Mouse (Mus musculus): ENCODE results near the gene Tmem19.
A peak's percentile ranks its signal among the peaks of the same experiment; 100 is the strongest.

Gene Tmem19

GRCm38 (mm10) chr10:115361840-115362622, at the start of gene Tmem19:
TSS of gene Tmem19 (minus strand) at chr10:115362501.
- DNase-seq (ENCODE audit: low spot score in 2 of 2): peak; percentile 90 to 96

- DNase-seq (ENCODE audit: low spot score in 2 of 2): peak in 1 of 2 experiments; percentile 21
Observed at GRCm38 (mm10) chr10:115406393-115406792, 44.1 kb upstream of the Tmem19 start.

GRCm38 (mm10) chr10:115391896-115392295, 29.6 kb upstream of the Tmem19 start:
- no peak for DNase-seq (ENCODE audit: low spot score in 2 of 2)

- DNase-seq (ENCODE audit: low spot score in 2 of 2): no peak
Observed at GRCm38 (mm10) chr10:115391076-115391475, 28.8 kb upstream of the Tmem19 start.

- no peak for DNase-seq (ENCODE audit: low spot score in 2 of 2)
Observed at GRCm38 (mm10) chr10:115387891-115388290, 25.6 kb upstream of the Tmem19 start.

- peak; percentile 56 to 68 for DNase-seq (ENCODE audit: low spot score in 2 of 2)
Observed at GRCm38 (mm10) chr10:115385018-115386002, 23.0 kb upstream of the Tmem19 start.

GRCm38 (mm10) chr10:115384221-115385017, 22.1 kb upstream of the Tmem19 start, which contains the start of the genes Thap2 and Zfc3h1:
TSS of gene Thap2 (minus strand) at chr10:115384443.
TSS of gene Zfc3h1 (plus strand) at chr10:115384959.
- peak; percentile 90 to 97 for DNase-seq (ENCODE audit: low spot score in 2 of 2)

GRCm38 (mm10) chr10:115383644-115384220, 21.4 kb upstream of the Tmem19 start:
- no peak for DNase-seq (ENCODE audit: low spot score in 2 of 2)

GRCm38 (mm10) chr10:115382846-115383643, 20.7 kb upstream of the Tmem19 start:
- no peak for DNase-seq (ENCODE audit: low spot score in 2 of 2)

- no peak for DNase-seq (ENCODE audit: low spot score in 2 of 2)
Observed at GRCm38 (mm10) chr10:115381506-115382084, 19.3 kb upstream of the Tmem19 start.

- no peak for DNase-seq (ENCODE audit: low spot score in 2 of 2)
Observed at GRCm38 (mm10) chr10:115363151-115363550, 850 bp upstream of the Tmem19 start.

GRCm38 (mm10) chr10:115362623-115362964, 293 bp upstream of the Tmem19 start:
- DNase-seq (ENCODE audit: low spot score in 2 of 2): no peak

GRCm38 (mm10) chr10:115359066-115359465, 3.2 kb downstream of the Tmem19 start:
- DNase-seq (ENCODE audit: low spot score in 2 of 2): no peak

- no peak for DNase-seq (ENCODE audit: low spot score in 2 of 2)
Observed at GRCm38 (mm10) chr10:115358216-115358919, 3.9 kb downstream of the Tmem19 start.

GRCm38 (mm10) chr10:115356106-115356505, 6.2 kb downstream of the Tmem19 start:
- no peak for DNase-seq (ENCODE audit: low spot score in 2 of 2)

- no peak for DNase-seq (ENCODE audit: low spot score in 2 of 2)
Observed at GRCm38 (mm10) chr10:115355016-115355415, 7.3 kb downstream of the Tmem19 start.

GRCm38 (mm10) chr10:115354553-115354952, 7.7 kb downstream of the Tmem19 start:
- no peak for DNase-seq (ENCODE audit: low spot score in 2 of 2)

- DNase-seq (ENCODE audit: low spot score in 2 of 2): no peak
Observed at GRCm38 (mm10) chr10:115350810-115351397, 11.4 kb downstream of the Tmem19 start.

GRCm38 (mm10) chr10:115349509-115349908, 12.8 kb downstream of the Tmem19 start:
- DNase-seq (ENCODE audit: low spot score in 2 of 2): no peak

Data from urinary bladder, adult 18-20 months (tissue).